Mouse (Mus musculus) left cerebral cortex, postnatal 25 days (tissue): ENCODE results near the gene Celf2. TPM values are rescaled to one million over a fixed set of nuclear protein-coding genes. Genes with fewer than 3 reads are reported as not detected.

Source experiments
- DNase-seq, 2 experiments: peaks; one replicate each; pipeline ENCODE4 v3.0.0; 2022; ENCODE audit warnings: low spot score in 2 of 2, mixed read lengths in 1 of 2
- intact Hi-C: fragments of 180-260 bp; cut with DNase I; formaldehyde crosslinking; loops from one replicate; pipeline ENCODE4 v1.15.1; 2025
- total RNA-seq, 2 experiments: library from RNA; stranded (reverse); gene quantifications; 2 replicates each; pipeline ENCODE4 v1.2.3; 2021

Gene Celf2
- total RNA-seq, 2 experiments from 2014 or later = 424 to 492 TPM

DNA sequence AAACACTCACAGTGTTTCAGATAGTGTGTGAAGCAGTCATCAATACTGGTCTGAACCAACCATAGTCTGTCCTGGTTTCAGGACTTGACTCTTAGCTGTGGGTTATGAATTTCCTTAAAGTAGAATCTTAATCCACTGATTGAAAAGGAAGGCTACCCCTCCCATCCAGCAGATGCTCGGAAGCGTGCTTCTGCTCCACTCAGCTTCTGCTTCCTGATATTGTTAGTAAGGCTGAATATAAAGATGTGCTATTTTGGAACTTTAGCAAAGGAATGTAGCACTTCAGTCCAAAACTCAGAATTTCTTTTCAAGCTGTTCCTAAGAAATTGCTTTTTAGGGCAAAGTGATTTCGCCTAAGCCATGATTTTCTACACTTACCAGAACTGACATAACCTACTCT, 108.8 kb downstream of the Celf2 start:
- DNase-seq = peak in 1 of 2 experiments; percentile 91
- intact Hi-C loops = no loop called here

GRCm38 (mm10) chr2:7395935-7396334, 113.4 kb downstream of the Celf2 start:
- peak in 1 of 2 experiments; percentile 71 for DNase-seq
- intact Hi-C loops = loop anchor here (5.0 to 10.0 kb wide), 6 partner anchors 86 to 1239 kb away; no protein-coding TSS in a partner anchor

- intact Hi-C loops = loop anchor here (5.0 to 10.0 kb wide), 6 partner anchors 87 to 1239 kb away; no protein-coding TSS in a partner anchor
- no peak for DNase-seq
Observed at GRCm38 (mm10) chr2:7395473-7395872, 113.9 kb downstream of the Celf2 start.

DNA sequence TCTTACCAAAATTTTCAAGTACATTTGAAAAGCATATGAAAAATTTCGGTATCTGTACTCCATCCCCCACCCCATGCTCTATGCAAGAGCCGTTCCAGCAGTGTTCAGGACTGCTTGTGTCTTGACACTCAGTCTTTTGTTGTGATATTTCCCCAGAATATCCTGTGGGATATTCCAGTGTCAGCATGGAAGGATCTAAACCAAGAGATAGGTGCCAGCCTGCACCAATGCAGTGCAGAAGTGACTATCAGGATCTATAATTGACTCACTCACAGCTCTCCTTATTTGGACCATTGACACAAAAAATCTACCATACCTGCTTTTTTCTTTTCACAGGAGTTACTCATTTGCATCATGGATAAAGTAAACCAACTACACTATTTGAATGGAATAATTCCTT, 116.9 kb downstream of the Celf2 start:
- intact Hi-C loops = loop anchor here (5.0 to 10.0 kb wide), 7 partner anchors 135 to 1242 kb away; no protein-coding TSS in a partner anchor
- peak in 1 of 2 experiments; percentile 61 for DNase-seq

DNA sequence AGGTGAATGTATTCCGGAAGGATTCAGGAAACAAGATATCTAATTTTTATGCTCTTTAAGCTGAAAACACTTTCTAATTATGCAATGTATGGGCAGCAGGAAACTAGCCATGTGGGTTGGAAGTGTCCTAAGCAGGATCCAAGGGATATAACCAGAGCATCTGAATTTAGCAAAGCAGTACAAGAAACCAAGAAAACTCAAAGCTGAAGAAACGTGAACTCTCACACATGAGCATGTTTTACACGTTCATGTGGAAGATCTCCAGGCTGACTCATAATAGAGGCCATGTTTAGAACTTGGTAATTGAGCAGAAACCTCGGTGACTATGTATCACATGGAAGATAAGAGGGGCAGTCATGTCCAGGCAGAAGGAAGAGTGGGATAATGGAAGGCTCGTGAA, 120.1 kb downstream of the Celf2 start:
- intact Hi-C loops = no loop called here
- peak in 1 of 2 experiments; percentile 77 for DNase-seq

DNA sequence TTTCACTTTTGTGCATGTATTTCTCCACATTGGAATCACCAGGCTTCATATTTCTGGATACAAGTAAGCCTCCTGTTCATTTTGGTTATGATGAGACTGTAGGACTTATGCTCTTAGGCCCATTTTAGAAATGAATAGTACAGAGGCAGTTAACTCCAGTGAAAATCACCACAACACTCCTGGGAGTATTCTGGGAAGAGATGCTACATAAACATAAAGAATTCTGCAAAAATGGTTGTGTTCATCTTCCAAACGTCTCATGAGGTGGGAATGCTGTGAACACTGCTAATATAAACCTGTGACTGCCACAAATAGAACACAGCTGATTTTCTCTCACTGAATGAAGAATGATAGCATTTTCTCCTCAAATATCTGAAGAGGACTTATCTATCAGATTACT, 130.6 kb downstream of the Celf2 start:
- intact Hi-C loops = no loop called here
- peak in 1 of 2 experiments; percentile 56 for DNase-seq

DNA sequence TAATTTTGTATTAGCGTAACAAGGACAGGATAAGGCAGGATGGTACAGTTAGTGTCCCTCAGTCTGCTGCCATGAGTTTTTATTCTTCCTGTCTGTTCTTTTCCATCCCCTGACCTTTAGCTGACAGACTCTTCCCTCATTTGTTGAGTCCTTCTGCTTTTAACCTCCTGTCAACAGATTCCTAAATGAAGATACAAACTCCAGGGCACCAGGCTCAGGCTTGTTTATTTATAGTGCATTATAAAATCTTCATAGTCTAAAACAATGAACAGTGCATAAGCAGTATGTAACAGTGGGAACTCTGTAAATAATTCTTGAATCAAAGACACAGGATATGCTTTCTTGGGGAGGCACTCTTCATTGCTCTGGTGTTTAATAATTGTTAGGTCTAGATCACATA, 131.5 kb downstream of the Celf2 start:
- intact Hi-C loops = no loop called here
- DNase-seq = no peak

GRCm38 (mm10) chr2:7367738-7368137, 141.6 kb downstream of the Celf2 start:
- intact Hi-C loops = no loop called here
- DNase-seq = no peak

DNA sequence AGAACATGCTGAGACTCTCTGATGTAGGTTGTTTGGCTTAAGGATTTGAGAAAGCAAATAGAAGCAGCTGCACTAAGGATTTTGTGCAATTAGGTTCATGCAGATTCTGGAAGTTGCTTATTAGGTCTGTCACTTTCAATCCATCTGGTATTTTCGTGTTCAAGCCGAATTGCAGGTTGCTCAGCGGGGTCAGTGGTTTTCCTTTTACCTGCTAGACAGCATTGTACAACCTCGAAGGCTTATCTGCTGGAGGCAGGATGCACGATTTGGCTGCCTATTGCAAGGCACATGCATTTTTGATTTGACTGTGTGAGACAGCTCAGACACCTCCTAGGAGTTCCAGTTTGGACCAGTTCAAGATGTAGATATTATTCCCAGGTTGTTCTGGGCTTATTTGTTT, 149.8 kb downstream of the Celf2 start:
- DNase-seq = no peak
- intact Hi-C loops = no loop called here

- no peak for DNase-seq
- intact Hi-C loops = no loop called here
Observed at GRCm38 (mm10) chr2:7358816-7359215, 150.5 kb downstream of the Celf2 start.

- intact Hi-C loops = no loop called here
- peak in 1 of 2 experiments; percentile 49 for DNase-seq
Observed at GRCm38 (mm10) chr2:7351234-7351633, 158.1 kb downstream of the Celf2 start.

GRCm38 (mm10) chr2:7346703-7347461, 162.5 kb downstream of the Celf2 start:
- peak; percentile 48 to 78 for DNase-seq
- intact Hi-C loops = no loop called here

GRCm38 (mm10) chr2:7344951-7345350, 164.4 kb downstream of the Celf2 start:
- intact Hi-C loops = no loop called here
- DNase-seq = no peak

GRCm38 (mm10) chr2:7342911-7343478, 166.4 kb downstream of the Celf2 start:
- intact Hi-C loops = no loop called here
- DNase-seq = no peak

GRCm38 (mm10) chr2:7334846-7335245, 174.5 kb downstream of the Celf2 start:
- peak in 1 of 2 experiments; percentile 61 for DNase-seq
- intact Hi-C loops = no loop called here

GRCm38 (mm10) chr2:7328018-7328899, 181.1 kb downstream of the Celf2 start:
- DNase-seq = no peak
- intact Hi-C loops = no loop called here

DNA sequence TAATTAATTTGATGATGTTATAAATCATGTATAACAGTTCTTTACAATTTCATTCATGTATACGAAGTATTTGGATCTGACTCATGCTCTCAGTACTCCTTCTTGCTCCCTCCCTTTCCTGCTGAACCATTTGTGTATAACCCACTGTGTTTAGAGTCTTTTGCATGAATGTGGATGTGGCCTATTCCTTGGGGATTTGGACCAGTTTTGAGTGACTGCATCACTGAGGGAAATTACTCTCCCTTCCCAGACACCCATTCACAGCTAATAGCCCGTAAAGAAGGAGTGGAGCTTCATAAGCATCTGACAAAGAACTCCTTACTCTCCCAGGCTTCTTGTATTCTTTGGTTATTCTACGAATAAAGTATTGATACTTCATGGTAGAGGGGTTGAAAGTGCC, 189.6 kb downstream of the Celf2 start:
- intact Hi-C loops = no loop called here
- DNase-seq = no peak

DNA sequence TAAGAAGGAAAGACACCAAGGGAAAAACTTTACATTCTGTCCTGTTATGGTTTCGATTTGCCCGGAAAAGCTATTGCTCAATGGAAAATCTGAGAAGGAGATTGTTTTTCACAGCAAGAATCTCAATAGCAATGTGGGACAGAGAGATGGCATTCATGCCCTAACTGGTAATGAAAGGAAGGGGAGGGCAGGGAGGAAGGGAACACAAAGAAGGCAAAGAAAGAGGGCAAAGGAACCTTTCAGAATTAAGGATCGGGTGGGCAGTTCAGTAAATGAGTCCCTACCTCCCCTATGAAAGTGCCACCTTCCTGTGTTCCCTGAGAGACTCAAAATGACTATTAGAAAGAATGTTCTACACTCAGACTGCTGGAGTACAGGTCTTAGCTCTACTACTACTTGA, 197.6 kb downstream of the Celf2 start:
- intact Hi-C loops = no loop called here
- no peak for DNase-seq

DNA sequence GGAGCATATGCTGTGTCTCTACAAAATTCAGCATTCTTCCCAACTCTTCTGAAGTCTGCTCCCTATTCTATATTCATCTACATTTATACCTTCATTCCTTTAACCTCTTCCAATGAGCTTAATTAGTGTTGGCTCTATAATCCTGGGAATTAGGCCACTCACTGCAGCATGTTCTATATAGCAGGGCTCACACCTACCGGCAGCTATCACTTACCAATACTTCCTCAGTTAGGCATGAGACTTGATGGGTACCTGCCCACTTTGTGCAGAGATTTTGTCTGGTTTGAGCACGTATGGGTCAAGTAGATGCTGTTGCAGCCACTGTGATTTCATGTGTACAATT, 198.6 kb downstream of the Celf2 start:
- intact Hi-C loops = no loop called here
- DNase-seq = no peak

DNA sequence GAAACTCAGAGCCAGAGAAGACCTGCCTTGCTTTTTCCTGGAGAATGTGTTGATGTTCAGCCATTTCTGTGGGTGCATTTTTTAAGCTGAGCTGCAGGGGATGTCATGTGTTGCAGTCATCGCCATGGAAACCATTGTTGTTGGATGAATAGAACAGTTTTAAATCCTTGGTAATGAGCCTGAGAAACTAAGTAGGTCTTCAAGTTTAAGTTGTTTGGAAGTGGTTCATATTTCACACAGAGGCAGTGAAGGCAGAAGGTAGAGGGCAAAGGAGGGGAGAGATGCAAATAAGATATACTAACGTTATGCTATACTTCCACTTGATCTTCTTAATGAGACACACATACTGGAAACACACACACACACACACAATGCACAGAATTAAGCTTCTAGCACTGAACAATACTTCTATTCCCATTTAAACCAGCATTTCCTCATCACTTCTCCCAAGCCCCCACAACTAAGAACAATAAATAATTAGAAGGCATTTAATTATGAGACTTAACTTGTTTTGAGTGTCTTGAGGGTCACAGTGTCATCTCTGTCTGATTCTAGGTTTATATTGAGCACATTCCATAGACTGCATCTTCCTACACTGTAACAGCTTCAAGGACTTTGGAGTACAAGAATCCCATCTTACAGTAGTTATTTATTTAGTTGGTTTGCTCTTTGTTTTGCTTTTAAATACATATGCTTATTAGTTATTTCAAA, 199.1 kb downstream of the Celf2 start:
- intact Hi-C loops = no loop called here
- DNase-seq = peak in 1 of 2 experiments; percentile 64
